Mouse (Mus musculus): Measurements from ENCODE around the gene Ptx3. TPM values are rescaled to one million over a fixed set of nuclear protein-coding genes. Genes with fewer than 3 reads are reported as not detected.

The Ptx3 gene
- total and polyA plus RNA-seq, 2 experiments from 2014 or later = 3.3 to 4.4 TPM

DNA sequence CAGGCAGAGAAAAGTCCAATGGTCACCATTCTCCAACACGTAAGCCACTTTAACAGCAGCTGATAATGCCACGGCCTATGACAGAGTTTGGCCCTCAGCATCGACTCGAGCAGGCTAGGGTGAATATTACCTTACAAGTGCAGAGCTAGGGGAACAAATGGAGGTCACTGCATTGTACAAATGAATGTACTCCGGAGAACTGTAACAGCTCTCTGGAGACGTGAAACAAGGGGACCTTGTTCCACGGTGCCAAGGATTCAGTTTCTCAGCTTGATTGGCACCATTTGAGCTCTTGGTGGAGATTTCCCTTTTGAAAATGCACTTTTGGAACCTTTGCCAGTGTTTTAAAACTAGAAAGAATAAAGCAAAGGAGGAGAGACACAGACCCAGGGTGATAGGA lies 32.1 kb downstream of the Ptx3 start:
- no peaks in the 10 kb centered on the region for H3K36me3 ChIP-seq (ENCODE audit: insufficient read depth, low read length)
- H3K27ac ChIP-seq (ENCODE audit: low read depth, low read length) = no peak overlapping the region
- 65% methylated on average over 7 of the region's 7 CpGs for WGBS
- no peaks in the 10 kb centered on the region for H3K4me1 ChIP-seq (ENCODE audit: insufficient read depth, low read length)
- ATAC-seq (ENCODE audit: low FRiP score) (no peak), DNase-seq (ENCODE audit: low spot score) (no peak)
- TF ChIP-seq CTCF (IDR thresholded peaks at IDR 0.05) = no peak
- no peak overlapping the region for H3K9ac ChIP-seq (replicated peaks; ENCODE audit: low read length, poor library complexity, severe bottlenecking)
- H3K9me3 ChIP-seq (ENCODE audit: low read length) = no peaks in the 10 kb centered on the region
- H3K27me3 ChIP-seq (ENCODE audit: insufficient read depth, low read length) = no peaks in the 10 kb centered on the region
- no peak overlapping the region for H3K4me3 ChIP-seq (ENCODE audit: low read depth, low read length)
- no peak overlapping the region for H3K4me2 ChIP-seq (ENCODE audit: low read depth, low read length, poor library complexity, severe bottlenecking)

DNA sequence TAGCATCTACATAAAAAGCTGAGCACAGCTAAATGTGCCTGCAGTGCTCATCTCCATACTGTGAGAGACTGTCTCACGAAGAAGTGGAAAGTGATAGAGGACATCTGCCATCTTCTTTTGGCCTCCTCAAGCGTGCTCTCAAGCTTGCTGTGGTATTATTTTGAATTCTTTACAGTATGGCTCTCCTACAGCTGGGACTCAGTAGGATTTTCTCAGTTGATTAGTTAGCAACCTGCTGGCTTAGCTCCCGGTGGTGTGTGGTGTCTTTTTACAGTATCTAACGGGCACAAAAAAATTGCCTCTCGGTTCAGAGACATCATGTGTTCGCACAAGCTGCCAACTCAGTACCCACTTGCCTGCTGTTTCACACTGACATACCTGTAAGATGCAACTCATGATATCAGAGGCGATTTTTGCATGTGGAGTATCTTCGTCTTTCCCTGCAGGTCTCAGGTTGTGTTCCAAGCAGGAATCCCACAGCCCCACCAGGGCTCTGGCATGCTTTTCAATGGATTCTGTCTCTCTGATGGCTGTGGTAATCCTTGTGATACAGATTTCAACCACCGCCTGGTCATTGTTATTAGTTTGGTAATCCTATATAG lies 34.9 kb downstream of the Ptx3 start:
- TF ChIP-seq CTCF (IDR thresholded peaks at IDR 0.05) = no peak
- H3K27ac ChIP-seq (ENCODE audit: low read depth, low read length) = no peak overlapping the region
- ATAC-seq (ENCODE audit: low FRiP score) = 0 out of 2 replicates have a peak, but pooled peaks have one; percentile 34
- H3K9ac ChIP-seq (replicated peaks; ENCODE audit: low read length, poor library complexity, severe bottlenecking) = no peak overlapping the region
- H3K36me3 ChIP-seq (ENCODE audit: insufficient read depth, low read length) = no peaks in the 10 kb centered on the region
- no peaks in the 10 kb centered on the region for H3K9me3 ChIP-seq (ENCODE audit: low read length)
- no peaks in the 10 kb centered on the region for H3K27me3 ChIP-seq (ENCODE audit: insufficient read depth, low read length)
- peak; percentile 63 for DNase-seq (ENCODE audit: low spot score)
- 72% methylated on average over 9 of the region's 9 CpGs for WGBS
- H3K4me1 ChIP-seq (ENCODE audit: insufficient read depth, low read length) = no peaks in the 10 kb centered on the region
- no peak overlapping the region for H3K4me3 ChIP-seq (ENCODE audit: low read depth, low read length)
- H3K4me2 ChIP-seq (ENCODE audit: low read depth, low read length, poor library complexity, severe bottlenecking) = no peak overlapping the region

- Histone ChIP-seq H3K9ac (replicated peaks; ENCODE audit: low read length, poor library complexity, severe bottlenecking) (no peak overlapping the region), H3K27ac (ENCODE audit: low read depth, low read length) (no peak overlapping the region), H3K9me3 (ENCODE audit: low read length) (no peaks in the 10 kb centered on the region), H3K4me3 (ENCODE audit: low read depth, low read length) (no peak overlapping the region), H3K27me3 (ENCODE audit: insufficient read depth, low read length) (no peaks in the 10 kb centered on the region), H3K36me3 (ENCODE audit: insufficient read depth, low read length) (no peaks in the 10 kb centered on the region), H3K4me1 (ENCODE audit: insufficient read depth, low read length) (no peaks in the 10 kb centered on the region), H3K4me2 (ENCODE audit: low read depth, low read length, poor library complexity, severe bottlenecking) (no peak overlapping the region)
- peak; percentile 52 for TF ChIP-seq CTCF (IDR thresholded peaks at IDR 0.05)
- no peak for ATAC-seq (ENCODE audit: low FRiP score)
- WGBS = 45% methylated on average over 5 of the region's 5 CpGs
- DNase-seq (ENCODE audit: low spot score) = peak; percentile 43
Measured at GRCm38 (mm10) chr3:66262319-66262718, 42.6 kb downstream of the Ptx3 start.

- DNase-seq (ENCODE audit: low spot score) = no peak
- H3K9me3 ChIP-seq (ENCODE audit: low read length) = no peaks in the 10 kb centered on the region
- no peak overlapping the region for H3K4me2 ChIP-seq (ENCODE audit: low read depth, low read length, poor library complexity, severe bottlenecking)
- 0 out of 2 replicates have a peak, but pooled peaks have one; percentile 27 for ATAC-seq (ENCODE audit: low FRiP score)
- H3K4me1 ChIP-seq (ENCODE audit: insufficient read depth, low read length) = no peaks in the 10 kb centered on the region
- H3K27ac ChIP-seq (ENCODE audit: low read depth, low read length) = no peak overlapping the region
- H3K9ac ChIP-seq (replicated peaks; ENCODE audit: low read length, poor library complexity, severe bottlenecking) = no peak overlapping the region
- H3K36me3 ChIP-seq (ENCODE audit: insufficient read depth, low read length) = no peaks in the 10 kb centered on the region
- no peak overlapping the region for H3K4me3 ChIP-seq (ENCODE audit: low read depth, low read length)
- H3K27me3 ChIP-seq (ENCODE audit: insufficient read depth, low read length) = no peaks in the 10 kb centered on the region
- 61% methylated on average over 4 of the region's 4 CpGs for WGBS
- no peak for TF ChIP-seq CTCF (IDR thresholded peaks at IDR 0.05)
Measured at GRCm38 (mm10) chr3:66263270-66263669, 43.6 kb downstream of the Ptx3 start.

Other genes starting within 250 kb of the Ptx3 start
- 1.4 and 2.7 TPM in 2 replicates for gene Veph1, start 76.9 kb downstream of the Ptx3 start, total RNA-seq (2014; rRNA removed)
- 1.0 and 2.4 TPM in 2 replicates for gene Veph1, start 76.9 kb downstream of the Ptx3 start, polyA plus RNA-seq (2015; fragmentation: Nextera tagmentation; extraction: Ambion mirVana)